ENCODE assay signal across 14 mouse cellular contexts in genomic region chr17:30648770-30649169, GRCm38 (mm10). TPM values are rescaled to one million over a fixed set of nuclear protein-coding genes. Genes with fewer than 3 reads are reported as not detected.
DNase-seq lines count a peak whose midpoint lies in the region; ATAC-seq and TF ChIP-seq lines count a peak whose summit lies in the region.
"Had no signal": no experiment of that assay in that cellular context is flagged by ENCODE, and none has a peak within 500 bp of the region (broad histone marks: within the 10 kb centered on the region; RNA-seq: fewer than 3 reads in every experiment).

No protein-coding gene starts in this region.

- no peak for ATAC-seq in liver, embryonic 11.5 days (replicated peaks; ENCODE audit: low FRiP score)
- ATAC-seq in G1E (ENCODE audit: extremely low read depth, insufficient number of reproducible peaks, low FRiP score, poor library complexity, severe bottlenecking) = no peak
- ATAC-seq in liver, postnatal 0 days = no peak
- ATAC-seq: midbrain, embryonic 15.5 days had no signal

- H3K27ac ChIP-seq in liver, embryonic 11.5 days (ENCODE audit: low read depth, low read length) = no peak overlapping the region
- no peak overlapping the region for H3K27ac ChIP-seq in liver, postnatal 0 days (ENCODE audit: low read depth)
- H3K27ac ChIP-seq: embryonic facial prominence, embryonic 13.5 days; hindbrain, embryonic 13.5 days; lung, embryonic 15.5 days; midbrain, embryonic 15.5 days; neural tube, embryonic 15.5 days had no signal

- no peak overlapping the region for H3K4me3 ChIP-seq in liver, embryonic 11.5 days (ENCODE audit: low read depth, low read length)
- no peak overlapping the region for H3K4me3 ChIP-seq in G1E (ENCODE audit: low read depth, low read length)
- H3K4me3 ChIP-seq in liver, postnatal 0 days (ENCODE audit: low read depth, low read length) = no peak overlapping the region
- H3K4me3 ChIP-seq: embryonic facial prominence, embryonic 13.5 days; hindbrain, embryonic 13.5 days; lung, embryonic 15.5 days; midbrain, embryonic 15.5 days; neural tube, embryonic 15.5 days had no signal

- H3K36me3 ChIP-seq in liver, embryonic 11.5 days (ENCODE audit: control insufficient read depth, insufficient read depth, low read length) = no peaks in the 10 kb centered on the region
- peaks cover 84% of the 10 kb centered on the region for H3K36me3 ChIP-seq in G1E (replicated peaks)
- no peaks in the 10 kb centered on the region for H3K36me3 ChIP-seq in liver, postnatal 0 days (replicated peaks; ENCODE audit: insufficient read depth, low read length)
- H3K36me3 ChIP-seq: hindbrain, embryonic 13.5 days; lung, embryonic 15.5 days; midbrain, embryonic 15.5 days; neural tube, embryonic 15.5 days had no signal

- no peak overlapping the region for H3K4me2 ChIP-seq in liver, embryonic 11.5 days
- no peak overlapping the region for H3K4me2 ChIP-seq in liver, postnatal 0 days (ENCODE audit: low read depth, low read length)
- H3K4me2 ChIP-seq: embryonic facial prominence, embryonic 13.5 days; heart, embryonic 11.5 days; hindbrain, embryonic 13.5 days; lung, embryonic 15.5 days; midbrain, embryonic 15.5 days; neural tube, embryonic 15.5 days had no signal

- no peak for TF ChIP-seq EP300 in liver, postnatal 0 days (IDR thresholded peaks at IDR 0.05; ENCODE audit: low read depth)

- DNase-seq in liver (peak; percentile 14), G1E (ENCODE audit: low spot score) (no peak)
- DNase-seq in liver, embryonic 11.5 days (ENCODE audit: low spot score) = no peak
- peak; percentile 20 to 29 for DNase-seq in CD8-positive naive resting alpha-beta T cell, adult 2 months (ENCODE audit: low read depth in 2 of 2, low spot score in 2 of 2)
- no peak for DNase-seq in liver, postnatal 0 days
- DNase-seq in frontal cortex, postnatal 10 days (ENCODE audit: low spot score in 2 of 2) = no peak
- DNase-seq in layer of hippocampus, adult 11-12 months (ENCODE audit: low spot score) = no peak
- DNase-seq: kidney, postnatal 25 days had no signal

- H3K4me1 ChIP-seq in liver, embryonic 11.5 days (replicated peaks; ENCODE audit: control insufficient read depth, insufficient read depth, low read length) = no peaks in the 10 kb centered on the region
- H3K4me1 ChIP-seq in G1E (ENCODE audit: insufficient read depth, low read depth, low read length) = no peaks in the 10 kb centered on the region
- H3K4me1 ChIP-seq in liver, postnatal 0 days (ENCODE audit: insufficient read depth) = no peaks in the 10 kb centered on the region
- H3K4me1 ChIP-seq: embryonic facial prominence, embryonic 13.5 days; hindbrain, embryonic 13.5 days; lung, embryonic 15.5 days; midbrain, embryonic 15.5 days; neural tube, embryonic 15.5 days had no signal

- no peak overlapping the region for H3K9ac ChIP-seq in liver, embryonic 11.5 days (ENCODE audit: low read depth, low read length)
- no peak overlapping the region for H3K9ac ChIP-seq in liver, postnatal 0 days (replicated peaks)
- H3K9ac ChIP-seq: embryonic facial prominence, embryonic 13.5 days; hindbrain, embryonic 13.5 days; lung, embryonic 15.5 days; midbrain, embryonic 15.5 days; neural tube, embryonic 15.5 days had no signal

- H3K27me3 ChIP-seq in liver, embryonic 11.5 days (replicated peaks; ENCODE audit: control insufficient read depth, insufficient read depth, low read length) = no peaks in the 10 kb centered on the region
- no peaks in the 10 kb centered on the region for H3K27me3 ChIP-seq in G1E (ENCODE audit: insufficient read depth, low read length)
- H3K27me3 ChIP-seq in liver, postnatal 0 days (ENCODE audit: insufficient read depth, low read length) = no peaks in the 10 kb centered on the region
- H3K27me3 ChIP-seq: embryonic facial prominence, embryonic 13.5 days; hindbrain, embryonic 13.5 days; lung, embryonic 15.5 days; midbrain, embryonic 15.5 days; neural tube, embryonic 15.5 days had no signal

- peak; percentile 71; the same call in 1 of the 2 replicates for TF ChIP-seq CTCF in G1E (IDR thresholded peaks at IDR 0.05; ENCODE audit: low read depth, low read length)
- TF ChIP-seq CTCF in liver, postnatal 0 days (IDR thresholded peaks at IDR 0.05; ENCODE audit: low read depth) = peak; percentile 59

- WGBS in liver, embryonic 11.5 days = 88% methylated on average over 3 of the region's 3 CpGs
- 78% methylated on average over 3 of the region's 3 CpGs for WGBS in liver, postnatal 0 days (ENCODE audit: insufficient replicate concordance)

- no peaks in the 10 kb centered on the region for H3K9me3 ChIP-seq in liver, embryonic 11.5 days (ENCODE audit: control insufficient read depth, low read length)
- H3K9me3 ChIP-seq in G1E (replicated peaks) = peaks cover 30% of the 10 kb centered on the region
- peaks cover 6% of the 10 kb centered on the region; the same call in 1 of the 2 replicates for H3K9me3 ChIP-seq in liver, postnatal 0 days (ENCODE audit: low read length)
- H3K9me3 ChIP-seq: hindbrain, embryonic 13.5 days; lung, embryonic 15.5 days; midbrain, embryonic 15.5 days; neural tube, embryonic 15.5 days had no signal

RNA-seq across cellular contexts. Expression of gene Glo1, which starts 22.1 kb away (rescaled TPM):
- polyA plus RNA-seq in liver, embryonic 11.5 days (2014; fragmentation: Nextera tagmentation; extraction: Ambion mirVana) = 310 and 314 TPM in 2 replicates
- total RNA-seq in G1E (2014; fragmentation: Nextera tagmentation) = 402 and 407 TPM in 2 replicates
- 913 and 1,040 TPM in 2 replicates for total RNA-seq in G1E (2017)
- 42.2 and 90.8 TPM in 2 replicates for polyA plus RNA-seq in G1E (2012)
- polyA plus RNA-seq in liver, postnatal 0 days (2015; fragmentation: Nextera tagmentation; extraction: Ambion mirVana) = 219 and 220 TPM in 2 replicates

RNA-seq across cellular contexts. Expression of gene Dnah8, which starts 24.6 kb away (rescaled TPM):
- polyA plus RNA-seq in liver, embryonic 11.5 days (2014; fragmentation: Nextera tagmentation; extraction: Ambion mirVana) = 4.4 and 4.7 TPM in 2 replicates
- total RNA-seq in G1E (2014; fragmentation: Nextera tagmentation) (49.3 and 69.4 TPM in 2 replicates), G1E (2017) (37.0 and 42.5 TPM in 2 replicates)
- polyA plus RNA-seq in G1E (2012) = 1.5 and 3.5 TPM in 2 replicates
- 0.63 and 0.64 TPM in 2 replicates for polyA plus RNA-seq in liver, postnatal 0 days (2015; fragmentation: Nextera tagmentation; extraction: Ambion mirVana)

Comparison
In these comparisons a context has a peak if more than half of its experiments do, and no peak if none do; other contexts are left out.
1. DNase-seq: peak in liver (single experiment) and CD8-positive naive resting alpha-beta T cell, adult 2 months (2 of 2); none in liver, embryonic 11.5 days (single experiment), G1E (single experiment), liver, postnatal 0 days (single experiment), frontal cortex, postnatal 10 days (0 of 2) and layer of hippocampus, adult 11-12 months (single experiment).